Mouse (Mus musculus): Measurements from ENCODE around the gene Olfr1410. TPM values are rescaled to one million over a fixed set of nuclear protein-coding genes. Genes with fewer than 3 reads are reported as not detected.

Olfr1410 gene
- total RNA-seq (2021), result not detected
- long read RNA-seq, result 0 reads

DNA sequence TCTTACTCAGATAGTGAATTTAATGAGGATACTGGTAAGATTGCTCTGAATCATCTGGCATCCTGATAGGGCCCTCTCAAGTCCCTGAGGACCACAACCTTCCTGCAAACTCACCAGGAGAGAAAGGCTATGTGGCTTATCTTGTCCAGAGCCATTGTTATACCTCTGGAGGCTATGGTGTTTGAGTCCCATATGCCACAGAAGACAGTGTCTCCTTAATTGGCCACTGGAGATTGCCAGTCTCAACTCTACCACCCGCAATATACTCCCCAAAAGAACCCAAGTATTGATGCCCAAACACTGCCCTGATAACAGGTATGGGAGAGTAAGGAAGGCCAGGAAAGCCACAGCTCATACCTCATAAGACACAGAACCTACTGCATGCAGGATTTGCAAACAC, at the start of gene Olfr1410:
Gene Olfr1410, plus strand, starts transcription at position 301 of the 400 bp plus-strand sequence.
- no peak for DNase-seq (ENCODE audit: low spot score in 2 of 2)

DNA sequence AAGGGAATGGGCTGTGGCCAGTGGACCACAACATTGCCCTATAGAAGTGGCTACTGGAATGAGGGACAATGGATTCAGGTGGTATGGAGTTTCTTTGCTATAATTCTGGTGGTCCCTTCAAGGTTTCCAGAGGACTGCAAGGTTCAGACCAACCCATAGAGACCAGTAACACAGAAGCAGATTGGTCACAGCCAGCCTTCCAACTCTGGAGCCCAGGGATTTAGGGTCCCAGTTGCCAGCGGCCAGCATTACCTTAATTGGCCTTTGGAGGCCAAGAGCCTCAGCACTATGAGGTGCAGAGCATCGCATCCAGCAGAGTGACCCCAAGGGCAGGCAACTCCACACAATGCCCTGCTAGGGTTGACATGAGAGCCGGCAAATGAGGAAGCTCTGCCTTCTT, 34.6 kb upstream of the Olfr1410 start, which contains the start of gene Olfr1413:
Gene Olfr1413, plus strand, starts transcription at position 301 of the 400 bp plus-strand sequence.
- no peak for DNase-seq (ENCODE audit: low spot score in 2 of 2)

DNA sequence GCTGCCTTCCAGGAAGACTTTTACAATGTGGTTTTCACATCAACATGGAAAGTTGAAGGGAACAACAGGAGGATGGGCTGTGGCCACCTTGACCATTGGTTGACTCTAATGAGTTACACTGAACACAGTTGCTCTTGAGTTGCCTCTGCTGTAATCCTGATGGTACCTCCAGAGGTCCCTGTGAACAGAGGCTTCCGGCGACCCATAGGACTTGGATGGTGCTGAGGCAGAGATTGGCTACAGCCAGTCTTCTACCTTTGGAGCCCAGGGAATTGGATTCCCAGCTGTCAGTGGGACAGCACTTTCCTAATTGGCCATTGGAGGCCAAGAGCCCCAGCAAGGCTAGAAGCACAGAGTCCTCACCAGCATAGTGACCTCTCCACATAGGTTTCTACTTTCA, 20.1 kb upstream of the Olfr1410 start, which contains the start of gene Olfr1412:
Gene Olfr1412, plus strand, starts transcription at position 301 of the 400 bp plus-strand sequence.
- DNase-seq (ENCODE audit: low spot score in 2 of 2), result no peak

DNA sequence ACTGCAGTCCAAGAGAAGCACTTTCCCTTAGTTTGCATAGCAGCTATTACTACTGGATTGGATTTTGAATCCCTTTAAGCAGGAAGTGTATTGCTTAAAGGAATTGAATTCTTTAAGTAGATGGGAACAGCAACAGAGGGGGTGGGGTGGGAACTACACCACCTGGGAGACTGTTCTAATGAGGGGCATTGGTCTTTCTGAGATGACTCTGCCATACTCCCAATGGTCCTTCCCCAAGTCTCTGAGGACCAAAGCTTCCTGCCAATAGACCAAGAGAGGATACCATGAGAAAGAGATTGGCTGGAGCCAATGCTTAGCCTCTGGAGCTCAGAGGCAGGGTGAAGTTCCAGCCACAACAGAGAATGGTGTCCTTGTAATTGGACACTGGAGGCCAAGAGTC, 11.5 kb upstream of the Olfr1410 start, which contains the start of gene Olfr1411:
Gene Olfr1411, plus strand, starts transcription at position 301 of the 400 bp plus-strand sequence.
- DNase-seq (ENCODE audit: low spot score in 2 of 2), result no peak

DNA sequence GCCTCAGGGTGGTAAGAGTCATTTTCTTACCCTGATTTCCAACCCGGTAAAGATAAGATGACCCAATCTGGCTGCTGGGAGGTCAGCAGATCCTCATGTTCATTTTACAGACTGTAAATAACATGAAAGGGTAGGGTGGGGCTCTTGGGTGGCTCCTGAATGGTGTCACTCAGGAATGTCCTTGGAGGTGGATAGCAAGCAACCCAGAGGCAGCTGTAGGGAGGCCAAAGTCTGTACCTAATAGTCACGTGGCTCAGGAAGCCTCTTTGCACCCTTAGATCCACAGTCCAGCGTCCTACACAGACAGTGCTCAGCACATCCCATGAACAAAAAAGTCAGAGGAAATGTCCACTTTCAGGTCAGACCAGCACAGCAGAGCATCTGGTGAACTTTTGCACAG, 9.6 kb upstream of the Olfr1410 start:
- no peak for DNase-seq (ENCODE audit: low spot score in 2 of 2)

DNA sequence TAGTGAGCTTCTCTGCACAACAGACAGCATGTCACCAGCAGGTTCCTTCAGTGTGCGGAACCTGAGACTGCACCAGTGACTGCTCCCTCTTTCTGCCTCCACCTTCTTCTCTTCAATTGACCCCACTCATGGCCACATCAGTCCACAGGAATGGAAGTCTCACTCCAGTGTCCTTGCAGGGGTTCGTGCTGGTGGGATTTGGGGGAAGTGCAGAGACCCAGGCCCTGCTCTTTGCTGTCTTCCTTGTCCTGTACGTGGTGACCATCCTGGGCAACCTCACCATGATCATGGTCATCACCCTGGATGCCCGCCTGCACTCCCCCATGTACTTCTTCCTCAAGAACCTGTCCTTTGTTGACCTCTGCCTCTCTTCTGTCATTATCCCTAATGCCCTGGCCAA, 2.1 kb downstream of the Olfr1410 start:
- no peak for DNase-seq (ENCODE audit: low spot score in 2 of 2)

DNA sequence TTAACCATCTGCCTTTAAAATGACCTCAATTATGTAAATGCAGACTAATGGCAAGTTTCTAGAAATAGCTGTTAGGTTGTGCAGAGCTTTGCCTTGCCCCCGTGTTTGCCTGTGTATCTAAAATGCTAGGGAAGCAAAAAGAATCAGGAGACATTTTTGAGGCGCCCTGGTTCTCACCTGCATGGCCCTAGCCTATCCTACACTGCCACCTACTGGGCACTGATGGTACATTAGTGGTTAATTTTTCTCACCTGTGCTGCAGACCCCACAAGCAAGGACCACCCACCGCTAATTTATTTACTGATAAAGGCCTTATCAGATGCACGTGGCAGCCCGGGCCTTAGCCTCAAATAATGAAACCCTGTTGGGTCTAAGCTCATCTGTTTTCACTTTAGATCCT, 5.4 kb downstream of the Olfr1410 start:
- peak in 1 of 2 experiments; percentile 77 for DNase-seq (ENCODE audit: low spot score in 2 of 2)

DNA sequence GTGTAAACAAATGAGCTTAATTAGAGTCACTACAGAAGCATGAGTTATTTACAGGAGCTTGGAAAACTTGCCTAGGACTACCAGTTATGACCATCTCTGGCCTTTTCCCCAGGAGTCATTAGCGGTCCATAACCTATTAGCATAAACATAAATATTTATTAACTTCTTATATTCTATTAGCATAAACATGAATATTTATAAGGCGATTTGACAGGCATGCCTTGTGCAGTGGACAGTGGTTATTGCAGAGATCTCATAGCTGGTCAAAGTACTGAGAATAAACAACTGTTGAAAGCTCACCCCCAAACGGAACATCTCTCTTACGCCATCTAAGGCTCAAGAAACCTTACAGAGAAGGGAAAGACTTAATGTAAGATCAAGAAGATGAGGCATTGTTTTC, 7.6 kb downstream of the Olfr1410 start:
- DNase-seq (ENCODE audit: low spot score in 2 of 2), result no peak

DNA sequence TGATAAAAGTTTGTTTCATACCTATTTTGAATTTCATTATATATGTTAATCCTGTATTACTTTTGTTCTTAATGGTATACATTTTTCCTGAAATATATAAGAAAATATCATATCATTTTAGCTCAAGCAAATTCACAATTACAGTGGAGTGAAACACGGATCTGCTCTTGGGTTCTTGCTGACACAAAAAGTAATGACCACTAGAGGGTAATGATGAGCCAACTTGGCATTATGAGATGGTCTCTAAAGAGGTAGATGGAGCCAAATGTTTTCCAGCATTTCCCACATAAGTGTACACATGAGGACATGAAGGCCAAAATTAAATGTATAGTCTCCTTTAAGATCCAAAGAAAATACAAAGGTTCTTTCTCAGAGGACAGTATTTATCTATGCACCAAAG, 8.9 kb downstream of the Olfr1410 start:
- DNase-seq (ENCODE audit: low spot score in 2 of 2), result peak in 1 of 2 experiments; percentile 60

DNA sequence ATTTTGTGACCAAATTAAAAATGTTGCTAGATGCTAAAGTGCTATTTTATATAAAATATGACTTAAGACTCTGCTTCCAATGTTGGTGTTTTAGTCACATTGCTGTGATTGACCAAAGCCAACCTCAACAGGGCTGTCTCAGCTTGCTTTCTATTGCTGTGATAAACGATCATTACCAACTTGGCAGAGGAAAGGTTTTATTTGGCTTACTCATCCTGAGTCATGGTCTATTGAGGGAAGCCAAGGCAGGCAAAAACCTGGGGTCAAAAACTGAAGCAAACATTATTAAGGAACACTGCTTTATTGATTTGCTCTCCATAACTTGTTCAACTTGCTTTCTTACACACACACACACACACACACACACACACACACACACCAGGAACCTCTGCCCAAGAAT, 10.5 kb downstream of the Olfr1410 start:
- no peak for DNase-seq (ENCODE audit: low spot score in 2 of 2)

DNA sequence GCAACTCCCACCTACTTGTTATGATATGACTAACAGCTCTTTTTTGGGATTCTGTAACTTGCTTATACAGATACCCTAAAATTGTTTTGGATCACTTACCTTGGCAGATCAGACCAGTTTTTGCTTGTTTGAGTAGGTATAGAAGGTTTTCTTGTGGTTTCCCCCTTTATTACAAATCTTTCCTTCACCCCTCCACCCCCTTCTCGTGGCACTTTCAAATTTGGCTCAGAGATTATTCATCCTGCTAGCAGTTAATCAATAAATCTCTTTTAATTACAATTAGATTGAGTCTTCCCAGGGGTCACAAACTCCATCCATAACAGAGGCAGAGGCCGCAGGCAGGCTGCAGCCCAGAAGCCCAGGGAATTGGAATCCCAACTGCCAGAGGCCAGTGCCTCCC, 11.9 kb downstream of the Olfr1410 start, which contains the start of gene Olfr12:
Gene Olfr12, plus strand, starts transcription at position 301 of the 400 bp plus-strand sequence.
- no peak for DNase-seq (ENCODE audit: low spot score in 2 of 2)

DNA sequence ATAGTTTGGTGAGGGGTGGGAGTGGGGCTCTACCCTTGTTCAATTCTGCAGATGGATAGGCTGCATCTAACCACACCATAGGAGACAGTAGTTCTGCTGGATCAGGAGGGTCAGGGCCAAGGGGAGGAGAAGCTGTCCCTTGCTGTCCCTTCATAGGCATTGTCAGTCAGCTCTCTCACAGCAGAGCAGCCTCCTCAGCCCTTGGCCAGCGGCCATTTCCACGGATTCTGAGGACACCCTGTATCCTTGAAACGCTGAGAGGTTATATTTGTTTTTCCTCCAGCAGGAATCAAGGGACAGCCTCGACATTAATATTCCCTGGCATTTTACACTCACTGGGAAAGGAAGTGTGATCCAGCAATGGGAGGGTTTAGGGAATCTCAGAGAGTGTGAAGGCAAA, 12.8 kb downstream of the Olfr1410 start:
- DNase-seq (ENCODE audit: low spot score in 2 of 2), result no peak

DNA sequence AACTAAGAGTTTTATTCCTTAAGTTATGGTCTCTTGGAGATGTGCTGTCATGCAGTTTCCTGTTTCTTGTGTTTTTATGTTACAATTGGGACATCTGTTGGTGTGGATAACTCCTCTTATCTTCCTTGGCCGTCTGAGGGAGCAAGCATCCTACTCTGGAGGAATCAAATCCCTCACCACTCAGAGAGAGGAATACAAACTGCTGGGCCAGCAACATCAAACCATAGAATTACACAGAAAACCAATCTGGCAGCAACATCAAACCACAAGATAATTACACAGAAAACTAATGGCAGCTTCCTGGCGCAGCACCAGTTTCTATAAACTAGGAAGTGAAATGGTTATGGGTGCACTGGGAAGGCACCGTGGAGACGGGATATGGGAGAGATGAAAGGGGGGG, 22.6 kb downstream of the Olfr1410 start:
- DNase-seq (ENCODE audit: low spot score in 2 of 2), result no peak

DNA sequence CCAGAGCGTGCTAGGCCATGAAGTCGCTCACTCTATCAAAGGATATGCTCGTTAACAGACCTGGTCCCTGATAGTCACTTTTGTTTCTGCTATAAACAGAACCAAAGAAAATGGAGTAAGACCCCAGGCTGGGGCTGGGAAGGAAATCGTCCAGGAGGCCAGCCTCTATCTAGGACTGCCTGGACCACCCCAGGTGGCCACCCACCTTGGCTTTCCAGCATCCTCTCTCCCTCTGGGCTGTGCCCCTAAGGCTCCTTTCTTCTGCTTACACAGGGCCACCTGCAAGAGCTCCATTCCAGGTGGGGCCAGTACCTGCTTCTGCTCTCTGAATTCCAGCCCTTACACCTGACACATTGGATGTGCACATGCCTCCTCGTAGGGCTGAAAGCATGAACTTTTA, 26.6 kb downstream of the Olfr1410 start:
- DNase-seq (ENCODE audit: low spot score in 2 of 2), result no peak

DNA sequence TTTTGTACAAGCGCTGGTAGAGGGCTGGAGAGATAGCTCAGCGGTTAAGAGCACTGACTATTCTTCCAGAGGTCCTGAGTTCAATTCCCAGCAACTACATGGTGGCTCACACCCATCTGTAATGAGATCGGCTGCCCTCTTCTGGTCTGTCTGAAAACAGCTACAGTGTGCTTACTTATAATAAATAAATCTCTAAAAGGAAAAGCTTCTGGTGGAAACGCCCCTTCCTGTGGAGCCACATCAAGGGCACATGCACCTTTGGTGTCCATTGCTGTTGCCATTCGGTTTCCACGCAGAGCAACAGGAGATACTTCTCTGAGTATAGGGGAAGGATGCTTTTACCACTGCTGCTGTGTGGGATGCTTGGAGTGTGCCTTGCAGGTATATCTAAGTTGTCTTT, 27.4 kb downstream of the Olfr1410 start:
- no peak for DNase-seq (ENCODE audit: low spot score in 2 of 2)

DNA sequence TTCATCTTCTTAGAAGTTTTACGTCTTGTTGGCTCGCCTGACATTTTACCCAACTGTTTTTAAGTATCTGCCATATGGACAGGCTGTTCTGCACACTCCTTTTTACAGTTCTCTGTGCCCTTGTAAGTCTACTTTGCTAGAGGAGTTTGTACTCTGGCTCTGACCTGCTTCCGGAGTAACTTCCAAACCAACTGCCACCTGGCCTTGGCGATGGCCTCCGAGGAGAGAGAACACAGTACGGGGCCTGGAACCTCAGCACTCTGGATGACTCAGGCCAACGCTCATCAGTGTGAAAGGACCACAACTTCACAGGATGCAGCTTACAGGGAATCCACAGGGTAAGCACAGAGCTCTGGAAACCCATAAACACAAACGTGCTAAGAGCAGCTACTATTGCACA, 28.1 kb downstream of the Olfr1410 start:
- peak; percentile 42 to 65 for DNase-seq (ENCODE audit: low spot score in 2 of 2)

DNA sequence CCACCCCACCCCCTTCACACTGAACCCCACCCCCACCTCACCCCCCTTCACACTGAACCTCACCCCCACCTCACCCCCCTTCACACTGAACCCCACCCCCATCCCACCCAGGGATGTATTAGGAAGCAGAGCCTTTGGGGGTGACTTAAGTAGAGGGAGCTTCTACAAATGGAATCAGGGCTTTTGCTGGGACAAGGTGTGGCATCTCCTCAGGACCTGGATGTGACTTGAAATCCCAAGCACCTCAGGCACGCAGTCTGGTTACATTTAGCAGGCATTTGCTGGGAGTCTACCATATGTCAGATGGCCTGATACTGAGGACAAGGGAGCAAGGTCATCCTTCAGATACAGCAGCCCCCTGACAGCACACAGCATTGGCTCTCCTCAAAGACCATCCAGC, 29.0 kb downstream of the Olfr1410 start:
- DNase-seq (ENCODE audit: low spot score in 2 of 2), result no peak

DNA sequence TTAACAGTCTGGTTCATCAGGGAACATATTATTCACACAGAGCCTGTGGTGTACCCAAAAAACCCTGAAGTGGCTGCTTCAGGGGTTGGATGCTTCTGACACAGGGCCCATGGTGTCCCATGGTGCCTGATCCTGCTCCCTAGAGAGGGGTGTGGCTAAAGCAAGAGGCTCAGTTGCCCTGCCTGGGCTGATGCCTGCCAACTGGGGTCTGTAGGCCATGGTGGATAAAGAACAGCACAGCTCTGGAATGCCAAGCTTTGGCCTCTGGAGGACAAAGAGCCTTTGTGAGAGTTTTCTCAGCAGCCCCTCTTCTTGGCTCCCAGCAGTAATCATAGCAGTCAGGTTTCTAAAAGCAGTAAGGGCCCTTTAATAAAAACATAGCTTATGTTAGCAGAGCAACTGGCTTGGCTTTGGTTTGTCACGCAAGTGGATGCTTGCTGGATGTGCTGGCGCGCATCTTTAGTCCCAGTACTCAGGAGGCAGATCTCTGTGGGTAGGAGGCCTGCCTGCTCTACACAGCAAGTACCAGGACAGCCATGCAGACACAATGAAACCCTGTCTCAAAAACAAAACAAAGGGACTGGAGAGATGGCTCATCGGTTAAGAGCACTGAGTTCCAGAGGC, 29.5 kb downstream of the Olfr1410 start:
- peak in 1 of 2 experiments; percentile 62 for DNase-seq (ENCODE audit: low spot score in 2 of 2)

DNA sequence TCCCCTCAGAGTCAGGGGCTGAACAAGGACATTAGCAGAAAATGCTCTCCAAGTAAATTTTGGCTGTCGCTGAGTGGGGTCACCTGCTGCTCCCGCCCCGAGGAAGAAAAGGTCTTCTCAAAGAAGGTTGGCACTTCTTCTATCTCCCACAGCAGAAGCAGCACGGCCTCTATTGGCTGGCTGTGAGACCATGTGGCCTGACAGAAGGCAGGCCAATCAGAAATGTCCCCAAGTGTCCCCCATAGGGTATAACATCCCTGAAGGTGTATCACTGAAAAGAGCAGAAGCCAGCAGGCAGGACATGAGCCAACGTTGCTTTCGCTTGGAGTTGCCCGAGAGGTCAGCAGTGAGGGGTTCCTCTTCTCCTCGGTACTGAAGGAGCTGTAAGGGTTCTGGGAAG, 30.4 kb downstream of the Olfr1410 start:
- DNase-seq (ENCODE audit: low spot score in 2 of 2), result no peak

DNA sequence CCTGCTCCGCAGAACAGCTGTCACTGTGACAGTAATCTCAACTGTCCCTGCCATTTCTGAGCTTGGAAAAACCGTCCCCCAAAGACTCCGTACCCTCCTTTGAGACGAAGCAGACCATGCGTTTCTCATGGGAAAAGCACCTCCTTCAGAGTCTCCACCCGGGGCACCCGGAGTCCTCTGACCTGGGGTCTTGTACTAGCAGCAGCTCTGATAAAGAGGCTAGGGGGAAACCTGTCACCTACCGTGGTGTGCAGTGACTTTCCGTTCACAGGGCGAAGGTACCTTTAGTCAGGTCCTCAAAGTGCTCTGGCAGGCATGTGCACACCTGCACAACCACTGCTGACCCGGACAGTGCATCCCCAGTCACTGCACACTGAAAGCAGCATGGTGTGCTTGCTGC, 31.1 kb downstream of the Olfr1410 start:
- DNase-seq (ENCODE audit: low spot score in 2 of 2), result no peak

DNA sequence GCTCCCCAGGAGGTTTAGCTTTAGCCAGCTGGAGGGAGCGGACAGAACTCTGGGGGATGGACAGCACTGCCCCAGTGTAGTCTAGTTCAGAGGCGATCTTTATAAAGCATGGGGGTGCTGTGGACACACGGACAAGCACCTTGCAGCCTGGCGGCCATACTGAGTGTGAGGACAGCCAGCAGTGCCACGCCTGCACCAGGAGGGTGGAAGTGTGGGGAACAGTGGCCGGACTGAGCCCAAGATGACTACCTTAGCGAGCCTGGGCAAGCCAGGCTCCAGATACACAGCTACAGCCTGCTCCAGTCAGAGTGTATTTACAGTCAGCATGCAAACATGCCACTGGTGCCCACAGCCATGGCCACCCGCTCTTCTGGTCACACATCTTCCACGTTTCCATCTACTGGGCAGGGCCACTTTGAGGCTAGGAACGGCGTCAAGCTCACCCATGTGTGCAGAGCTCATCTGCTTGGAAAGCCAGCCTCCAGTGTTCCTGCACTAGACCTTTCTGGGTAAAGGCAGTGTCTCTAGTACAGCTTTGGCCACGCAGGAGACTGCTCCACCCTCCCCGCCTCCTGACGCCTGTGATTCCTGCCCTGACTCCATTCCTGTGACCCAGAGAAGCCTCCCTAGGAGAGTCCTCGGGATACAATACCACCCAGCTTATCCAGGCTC, 32.1 kb downstream of the Olfr1410 start:
- no peak for DNase-seq (ENCODE audit: low spot score in 2 of 2)

DNA sequence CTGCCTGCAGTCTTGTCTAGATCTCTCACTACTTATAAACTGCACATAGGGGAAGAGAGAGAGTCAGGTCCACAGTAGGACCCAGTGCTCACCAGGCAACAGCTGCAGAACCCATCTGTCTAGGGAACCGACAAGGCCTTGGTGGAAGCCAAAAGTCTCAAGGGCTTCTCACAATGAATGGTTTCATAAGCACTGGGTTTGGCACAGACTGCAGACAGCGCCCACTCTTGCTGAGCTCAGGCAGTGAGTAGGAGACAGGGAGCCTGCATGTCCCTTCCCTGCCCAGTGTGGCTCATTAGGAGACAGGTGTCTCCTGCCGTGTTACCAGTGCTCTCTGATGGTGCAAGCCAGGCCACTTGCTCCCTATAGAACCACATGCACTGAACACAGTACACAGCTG, 32.6 kb downstream of the Olfr1410 start:
- peak; percentile 77 to 90 for DNase-seq (ENCODE audit: low spot score in 2 of 2)

DNA sequence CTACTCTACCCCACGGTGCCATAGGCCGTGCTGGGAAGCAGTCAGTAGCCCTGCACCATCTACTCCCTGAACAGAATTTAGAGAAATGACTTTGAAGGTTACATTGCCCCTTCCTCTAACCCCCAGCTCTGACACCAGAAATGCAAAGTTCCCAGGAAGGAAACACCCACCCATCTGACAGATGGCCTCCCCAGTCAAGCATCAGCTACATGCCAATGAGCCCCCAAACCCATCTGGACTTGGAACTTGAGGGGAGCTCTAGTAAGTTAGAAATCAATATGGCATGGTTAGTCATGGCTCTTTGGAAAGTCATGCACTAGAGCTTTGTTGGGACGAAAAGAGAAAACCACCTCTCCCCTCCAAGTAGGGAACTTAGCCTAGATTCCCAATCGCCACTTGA, 33.2 kb downstream of the Olfr1410 start:
- DNase-seq (ENCODE audit: low spot score in 2 of 2), result peak; percentile 56 to 69

Measured in layer of hippocampus, adult 18-20 months (tissue).